Mouse (Mus musculus) kidney, embryonic 15.5 days (tissue): ENCODE results near the gene Fndc3a. TPM values are rescaled to one million over a fixed set of nuclear protein-coding genes. Genes with fewer than 3 reads are reported as not detected.

Experiments
- ATAC-seq: fragments of 200-750 bp; cut with Nextera tagmentation; replicated peaks from 2 replicates; pipeline ENCODE4 v1.8.0; 2017; ENCODE audit warnings: moderate TSS enrichment; ENCODE audit not compliant: low FRiP score
- H3K27ac ChIP-seq: fragments of 300-500 bp; sonication (generic); 2 replicates; pipeline ENCODE4 v1.5.1; 2015; ENCODE audit warnings: mild to moderate bottlenecking, inconsistent platforms
- H3K27me3 ChIP-seq: fragments of 300-500 bp; sonication (generic); 2 replicates; pipeline ENCODE4 v1.6.1; 2015; ENCODE audit warnings: inconsistent platforms
- H3K36me3 ChIP-seq: fragments of 300-500 bp; sonication (generic); 2 replicates; pipeline ENCODE4 v1.6.1; 2015; ENCODE audit warnings: inconsistent platforms
- H3K4me1 ChIP-seq: fragments of 300-500 bp; sonication (generic); 2 replicates; pipeline ENCODE4 v1.6.1; 2015; ENCODE audit warnings: inconsistent platforms
- H3K4me2 ChIP-seq: fragments of 300-500 bp; sonication (generic); 2 replicates; pipeline ENCODE4 v1.6.1; 2015; ENCODE audit warnings: moderate library complexity, mild to moderate bottlenecking, inconsistent platforms
- H3K4me3 ChIP-seq: fragments of 300-500 bp; sonication (generic); replicated peaks from 2 replicates; pipeline ENCODE4 v1.5.1; 2015; ENCODE audit warnings: mild to moderate bottlenecking, inconsistent platforms
- H3K9ac ChIP-seq: fragments of 300-500 bp; sonication (generic); 2 replicates; pipeline ENCODE4 v1.6.1; 2015; ENCODE audit warnings: mild to moderate bottlenecking, inconsistent platforms
- H3K9me3 ChIP-seq: fragments of 300-500 bp; sonication (generic); replicated peaks from 2 replicates; pipeline ENCODE4 v1.6.1; 2016; ENCODE audit warnings: inconsistent platforms
- WGBS: fragments of 180-500 bp; shearing (Covaris S2); methylation state at CpG from one replicate; pipeline ENCODE4 v1.1.7; 2015; ENCODE audit warnings: mixed read lengths; 5-methylcytosine and 5-hydroxymethylcytosine counted together
- polyA plus RNA-seq: library from polyadenylated mRNA; unstranded; fragments of >200 nt; fragmentation: Nextera tagmentation; extraction: Ambion mirVana; gene quantifications from 2 replicates; pipeline ENCODE4 v1.2.1, GENCODE M21; 2015

Fndc3a gene
- 52.4 and 55.4 TPM in 2 replicates for polyA plus RNA-seq

GRCm38 (mm10) chr14:72709710-72710340, at the start of gene Fndc3a:
Gene Fndc3a, minus strand, starts transcription at chr14:72710003.
- WGBS, result under 1% methylated on average over 79 of the region's 82 CpGs
- Histone ChIP-seq H3K36me3 (no peaks in the 10 kb centered on the region), H3K27ac (peak within 1 kb of the TSS; percentile 95), H3K9me3 (no peaks in the 10 kb centered on the region), H3K9ac (peak within 1 kb of the TSS; percentile 88), H3K4me3 (peak within 1 kb of the TSS; percentile 95), H3K4me2 (peak within 1 kb of the TSS; percentile 82), H3K27me3 (no peaks in the 10 kb centered on the region), H3K4me1 (peaks cover 23% of the 10 kb centered on the region)
- ATAC-seq, result peak; percentile 93

- H3K36me3 ChIP-seq, result no peaks in the 10 kb centered on the region
- ATAC-seq, result no peak
- WGBS, result 81% methylated on average over 6 of the region's 6 CpGs
- no peaks in the 10 kb centered on the region for H3K27me3 ChIP-seq
- H3K9me3 ChIP-seq, result no peaks in the 10 kb centered on the region
- no peaks in the 10 kb centered on the region for H3K4me1 ChIP-seq
- H3K4me3 ChIP-seq, result no peak overlapping the region
- H3K9ac ChIP-seq, result no peak overlapping the region
- H3K4me2 ChIP-seq, result no peak overlapping the region
- no peak overlapping the region for H3K27ac ChIP-seq
Measured at GRCm38 (mm10) chr14:72752893-72753292, 43.1 kb upstream of the Fndc3a start.

GRCm38 (mm10) chr14:72750426-72751182, 40.8 kb upstream of the Fndc3a start:
- H3K36me3 ChIP-seq, result no peaks in the 10 kb centered on the region
- WGBS, result 86% methylated on average over 5 of the region's 5 CpGs
- no peak for ATAC-seq

GRCm38 (mm10) chr14:72748331-72748730, 38.5 kb upstream of the Fndc3a start:
- Histone ChIP-seq H3K4me1 (no peaks in the 10 kb centered on the region), H3K4me3 (no peak overlapping the region), H3K9ac (no peak overlapping the region), H3K27ac (no peak overlapping the region), H3K36me3 (no peaks in the 10 kb centered on the region), H3K9me3 (no peaks in the 10 kb centered on the region), H3K27me3 (no peaks in the 10 kb centered on the region), H3K4me2 (no peak overlapping the region)
- no peak for ATAC-seq
- 92% methylated on average over 5 of the region's 5 CpGs for WGBS

More at GRCm38 (mm10) chr14:72750426-72751182, 40.8 kb upstream of the Fndc3a start:
- Histone ChIP-seq H3K27me3 (no peaks in the 10 kb centered on the region), H3K9ac (no peak overlapping the region), H3K9me3 (no peaks in the 10 kb centered on the region), H3K27ac (no peak overlapping the region), H3K4me1 (no peaks in the 10 kb centered on the region), H3K4me2 (no peak overlapping the region), H3K4me3 (no peak overlapping the region)

- no peak overlapping the region for H3K9ac ChIP-seq
- no peak overlapping the region for H3K4me2 ChIP-seq
- no peak for ATAC-seq
- H3K27me3 ChIP-seq, result no peaks in the 10 kb centered on the region
- 65% methylated on average over 3 of the region's 3 CpGs for WGBS
- H3K36me3 ChIP-seq, result no peaks in the 10 kb centered on the region
- no peaks in the 10 kb centered on the region for H3K9me3 ChIP-seq
- peaks cover 10% of the 10 kb centered on the region for H3K4me1 ChIP-seq
- no peak overlapping the region for H3K27ac ChIP-seq
- no peak overlapping the region for H3K4me3 ChIP-seq
Measured at GRCm38 (mm10) chr14:72741667-72742066, 31.9 kb upstream of the Fndc3a start.

- H3K27me3 ChIP-seq, result no peaks in the 10 kb centered on the region
- no peaks in the 10 kb centered on the region for H3K9me3 ChIP-seq
- H3K36me3 ChIP-seq, result no peaks in the 10 kb centered on the region
- H3K27ac ChIP-seq, result no peak overlapping the region
- ATAC-seq, result no peak
- no peak overlapping the region for H3K4me2 ChIP-seq
- peaks cover 10% of the 10 kb centered on the region for H3K4me1 ChIP-seq
- WGBS, result 84% methylated on average over 5 of the region's 5 CpGs
- H3K9ac ChIP-seq, result no peak overlapping the region
- H3K4me3 ChIP-seq, result no peak overlapping the region
Measured at GRCm38 (mm10) chr14:72740336-72740735, 30.5 kb upstream of the Fndc3a start.

- Histone ChIP-seq H3K4me1 (peaks cover 10% of the 10 kb centered on the region), H3K9ac (no peak overlapping the region), H3K27ac (no peak overlapping the region), H3K27me3 (no peaks in the 10 kb centered on the region), H3K4me3 (no peak overlapping the region), H3K9me3 (no peaks in the 10 kb centered on the region), H3K4me2 (no peak overlapping the region), H3K36me3 (no peaks in the 10 kb centered on the region)
- WGBS, result 55% methylated on average over 8 of the region's 8 CpGs
- no peak for ATAC-seq
Measured at GRCm38 (mm10) chr14:72739484-72740208, 29.8 kb upstream of the Fndc3a start.

- H3K36me3 ChIP-seq, result no peaks in the 10 kb centered on the region
- H3K4me2 ChIP-seq, result no peak overlapping the region
- no peak for ATAC-seq
- WGBS, result 76% methylated on average over 4 of the region's 4 CpGs
- H3K9ac ChIP-seq, result no peak overlapping the region
- H3K27ac ChIP-seq, result no peak overlapping the region
- no peak overlapping the region for H3K4me3 ChIP-seq
- H3K4me1 ChIP-seq, result peaks cover 10% of the 10 kb centered on the region
- H3K9me3 ChIP-seq, result no peaks in the 10 kb centered on the region
- H3K27me3 ChIP-seq, result no peaks in the 10 kb centered on the region
Measured at GRCm38 (mm10) chr14:72738776-72739175, 29.0 kb upstream of the Fndc3a start.

- H3K4me1 ChIP-seq, result peaks cover 10% of the 10 kb centered on the region
- H3K4me2 ChIP-seq, result no peak overlapping the region
- no peaks in the 10 kb centered on the region for H3K9me3 ChIP-seq
- H3K27ac ChIP-seq, result no peak overlapping the region
- H3K36me3 ChIP-seq, result no peaks in the 10 kb centered on the region
- H3K27me3 ChIP-seq, result no peaks in the 10 kb centered on the region
- no peak overlapping the region for H3K9ac ChIP-seq
- no peak for ATAC-seq
- WGBS, result 79% methylated on average over 4 of the region's 4 CpGs
- H3K4me3 ChIP-seq, result no peak overlapping the region
Measured at GRCm38 (mm10) chr14:72738217-72738616, 28.4 kb upstream of the Fndc3a start.

GRCm38 (mm10) chr14:72725865-72726264, 16.1 kb upstream of the Fndc3a start:
- Histone ChIP-seq H3K9ac (no peak overlapping the region), H3K4me2 (no peak overlapping the region), H3K27me3 (no peaks in the 10 kb centered on the region), H3K36me3 (no peaks in the 10 kb centered on the region), H3K9me3 (no peaks in the 10 kb centered on the region), H3K27ac (no peak overlapping the region), H3K4me1 (no peaks in the 10 kb centered on the region), H3K4me3 (no peak overlapping the region)
- no peak for ATAC-seq
- 37% methylated on average over 3 of the region's 3 CpGs for WGBS

- Histone ChIP-seq H3K27ac (0 out of 2 replicates have a peak overlapping the region, but pooled peaks have one; percentile 2), H3K4me1 (no peaks in the 10 kb centered on the region), H3K4me2 (no peak overlapping the region), H3K36me3 (no peaks in the 10 kb centered on the region), H3K27me3 (no peaks in the 10 kb centered on the region), H3K9me3 (no peaks in the 10 kb centered on the region), H3K9ac (no peak overlapping the region), H3K4me3 (no peak overlapping the region)
- no peak for ATAC-seq
- WGBS, result 57% methylated on average over 3 of the region's 3 CpGs
Measured at GRCm38 (mm10) chr14:72722274-72723053, 12.7 kb upstream of the Fndc3a start.
